Mouse (Mus musculus) left cerebral cortex, adult 11 months (tissue): ENCODE data around the gene Adh7.

Source experiments
- DNase-seq: peaks from one replicate; pipeline ENCODE4 v3.0.0; 2022; ENCODE audit warnings: low spot score

Gene Adh7

GRCm38 (mm10) chr3:138254205-138254604 lies 36.6 kb downstream of the Adh7 start:
- DNase-seq: no peak

GRCm38 (mm10) chr3:138255366-138255765 lies 37.8 kb downstream of the Adh7 start:
- no peak for DNase-seq

- DNase-seq: no peak
Measured at GRCm38 (mm10) chr3:138255780-138256550, 38.4 kb downstream of the Adh7 start.

GRCm38 (mm10) chr3:138260721-138261669 lies 43.4 kb downstream of the Adh7 start, which contains the start of gene Adh1:
Gene Adh1 (plus strand): TSS chr3:138260991.
- no peak for DNase-seq

- no peak for DNase-seq
Measured at GRCm38 (mm10) chr3:138262568-138262967, 45.0 kb downstream of the Adh7 start.

- no peak for DNase-seq
Measured at GRCm38 (mm10) chr3:138263154-138263930, 45.8 kb downstream of the Adh7 start.

GRCm38 (mm10) chr3:138264648-138265047 lies 47.1 kb downstream of the Adh7 start:
- no peak for DNase-seq

- DNase-seq: no peak
Measured at GRCm38 (mm10) chr3:138270507-138270906, 52.9 kb downstream of the Adh7 start.

GRCm38 (mm10) chr3:138271297-138271696 lies 53.7 kb downstream of the Adh7 start:
- no peak for DNase-seq

GRCm38 (mm10) chr3:138273080-138273479 lies 55.5 kb downstream of the Adh7 start:
- no peak for DNase-seq

GRCm38 (mm10) chr3:138275100-138275499 lies 57.5 kb downstream of the Adh7 start:
- DNase-seq: no peak

GRCm38 (mm10) chr3:138282556-138282955 lies 65.0 kb downstream of the Adh7 start:
- DNase-seq: no peak
